Mouse (Mus musculus) megakaryocyte, embryonic 14.5 days (primary cell): Measurements from ENCODE around the gene Psg19.

ENCODE experiments used
- FLI1 ChIP-seq: IDR thresholded peaks from 2 replicates; pipeline ENCODE4 v1.6.1; 2012; ENCODE audit warnings: low read length, inconsistent platforms, mixed read lengths
- GATA1 ChIP-seq: IDR thresholded peaks from 3 replicates; pipeline ENCODE4 v1.6.1; 2012; ENCODE audit warnings: mixed read lengths, low read length, inconsistent platforms, borderline replicate concordance

- TF ChIP-seq GATA1, result no peak
- no peak for TF ChIP-seq FLI1
Measured at GRCm38 (mm10) chr7:18748994-18749895, 49.1 kb downstream of the Psg19 start.
